ENCODE assay signal across 18 mouse cellular contexts in genomic region chr9:78166694-78167452, GRCm38 (mm10). TPM values are rescaled to one million over a fixed set of nuclear protein-coding genes. Genes with fewer than 3 reads are reported as not detected.
DNase-seq lines count a peak whose midpoint lies in the region; ATAC-seq and TF ChIP-seq lines count a peak whose summit lies in the region.
"Had no signal": no experiment of that assay in that cellular context is flagged by ENCODE, and none has a peak within 500 bp of the region (broad histone marks: within the 10 kb centered on the region; RNA-seq: fewer than 3 reads in every experiment).

No protein-coding gene starts in this region.

- no peak for TF ChIP-seq POLR2A in testis, adult 2 months (IDR thresholded peaks at IDR 0.05; ENCODE audit: control insufficient read depth, low read depth, low read length)

- H3K36me3 ChIP-seq in erythroblast, embryonic 14.5 days (ENCODE audit: control insufficient read depth) = peaks cover 19% of the 10 kb centered on the region
- peaks cover 3% of the 10 kb centered on the region for H3K36me3 ChIP-seq in testis, adult 2 months (ENCODE audit: control insufficient read depth, insufficient read depth, low read length)

- H3K9me3 ChIP-seq in erythroblast, embryonic 14.5 days (ENCODE audit: control insufficient read depth, low read length) = no peaks in the 10 kb centered on the region
- H3K9me3 ChIP-seq: embryonic facial prominence, embryonic 13.5 days; forebrain, embryonic 15.5 days; hindbrain, embryonic 10.5 days; limb, embryonic 15.5 days had no signal

- H3K4me1 ChIP-seq in erythroblast, embryonic 14.5 days (ENCODE audit: control insufficient read depth) = peaks cover 35% of the 10 kb centered on the region
- no peaks in the 10 kb centered on the region; the same call in none of the 2 replicates for H3K4me1 ChIP-seq in testis, adult 2 months (ENCODE audit: control insufficient read depth, insufficient read depth, low read length)
- H3K4me1 ChIP-seq: embryonic facial prominence, embryonic 13.5 days; forebrain, embryonic 15.5 days; hindbrain, embryonic 10.5 days; limb, embryonic 15.5 days had no signal

- DNase-seq in testis, postnatal 14 days (ENCODE audit: low spot score) = no peak
- DNase-seq in heart, postnatal 4 days = peak; percentile 31
- no peak for DNase-seq in adipocyte (ENCODE audit: low spot score)
- no peak for DNase-seq in gastrocnemius, postnatal 10 days
- DNase-seq: adrenal gland, postnatal 36 days; kidney, adult 11 months; midbrain, embryonic 14.5 days; right cerebral cortex, postnatal 25 days; thymus, postnatal 36 days had no signal

- TF ChIP-seq CTCF in testis, adult 2 months (IDR thresholded peaks at IDR 0.05; ENCODE audit: control insufficient read depth, insufficient read depth, insufficient replicate concordance, low read depth, low read length) = no peak

- peak overlapping the region; percentile 13 for H3K4me3 ChIP-seq in erythroblast, embryonic 14.5 days (replicated peaks)
- H3K4me3 ChIP-seq in testis, adult 2 months (ENCODE audit: control insufficient read depth, low read depth, low read length) = peak overlapping the region; percentile 38
- H3K4me3 ChIP-seq: embryonic facial prominence, embryonic 13.5 days; forebrain, embryonic 15.5 days; hindbrain, embryonic 10.5 days; left cerebral cortex, adult 2 months; limb, embryonic 15.5 days had no signal

- ATAC-seq in erythroblast, adult 5-6 weeks (replicated peaks; ENCODE audit: low FRiP score, poor library complexity, severe bottlenecking) = no peak
- peak; percentile 87 for ATAC-seq in megakaryocyte progenitor cell, adult 5-6 weeks (replicated peaks; ENCODE audit: poor library complexity)
- ATAC-seq: forebrain, embryonic 15.5 days had no signal

- H3K27ac ChIP-seq in testis, adult 2 months (ENCODE audit: control insufficient read depth, insufficient read depth, low read depth, low read length) = no peak overlapping the region
- H3K27ac ChIP-seq: embryonic facial prominence, embryonic 13.5 days; forebrain, embryonic 15.5 days; hindbrain, embryonic 10.5 days; left cerebral cortex, adult 2 months; limb, embryonic 15.5 days had no signal

- no peaks in the 10 kb centered on the region for H3K27me3 ChIP-seq in erythroblast, embryonic 14.5 days (ENCODE audit: control insufficient read depth)
- no peaks in the 10 kb centered on the region for H3K27me3 ChIP-seq in testis, adult 2 months (ENCODE audit: control insufficient read depth, insufficient read depth, low read length)
- H3K27me3 ChIP-seq: embryonic facial prominence, embryonic 13.5 days; forebrain, embryonic 15.5 days; limb, embryonic 15.5 days had no signal

RNA-seq across cellular contexts. Expression of gene Gsta4, which starts 15.7 kb away (rescaled TPM):
- polyA plus RNA-seq in erythroblast, embryonic 14.5 days (2012) = 0.65 and 1.0 TPM in 2 replicates
- total RNA-seq in erythroblast, adult 5-6 weeks (2015; ENCODE audit: low replicate concordance) = 1.7 TPM in 1 of 2 replicates, not detected in the other
- total RNA-seq in erythroblast, adult 5-6 weeks (2017; ENCODE audit: low replicate concordance) = not detected in 2 replicates
- polyA plus RNA-seq in testis, adult 2 months (2012; rRNA removed) = 29.3 and 38.7 TPM in 2 replicates
- total RNA-seq in heart, postnatal 4 days (2021) = 10 to 100 TPM; 66.4 to 68.2 TPM
- 1.5 and 2.9 TPM in 2 replicates for total RNA-seq in megakaryocyte progenitor cell, adult 5-6 weeks (2015)
- 2.6 and 4.9 TPM in 2 replicates for total RNA-seq in megakaryocyte progenitor cell, adult 5-6 weeks (2017)
- 10 to 100 TPM in 1 of 2 experiments, 1 to 10 TPM in 1; 9.9 to 10.6 TPM for total RNA-seq in gastrocnemius, postnatal 10 days (2021)

RNA-seq across cellular contexts. Expression of gene Ick, which starts 57.9 kb away (rescaled TPM):
- 0.35 and 0.62 TPM in 2 replicates for polyA plus RNA-seq in erythroblast, embryonic 14.5 days (2012)
- total RNA-seq in erythroblast, adult 5-6 weeks (2015; ENCODE audit: low replicate concordance) = 5.4 and 13.8 TPM in 2 replicates
- 9.5 and 14.8 TPM in 2 replicates for total RNA-seq in erythroblast, adult 5-6 weeks (2017; ENCODE audit: low replicate concordance)
- polyA plus RNA-seq in testis, adult 2 months (2012; rRNA removed) = 8.4 and 10.2 TPM in 2 replicates
- total RNA-seq in heart, postnatal 4 days (2021) = 10 to 100 TPM; 23.9 to 24.0 TPM
- 11.0 and 12.4 TPM in 2 replicates for total RNA-seq in megakaryocyte progenitor cell, adult 5-6 weeks (2015)
- total RNA-seq in megakaryocyte progenitor cell, adult 5-6 weeks (2017) = 5.1 and 15.3 TPM in 2 replicates
- total RNA-seq in gastrocnemius, postnatal 10 days (2021) = 10 to 100 TPM; 15.5 to 20.6 TPM

RNA-seq across cellular contexts. Expression of gene Fbxo9, which starts 58.0 kb away (rescaled TPM):
- polyA plus RNA-seq in erythroblast, embryonic 14.5 days (2012) = 20.3 and 21.9 TPM in 2 replicates
- total RNA-seq in erythroblast, adult 5-6 weeks (2015; ENCODE audit: low replicate concordance) = 517 and 623 TPM in 2 replicates
- total RNA-seq in erythroblast, adult 5-6 weeks (2017; ENCODE audit: low replicate concordance) = 741 and 893 TPM in 2 replicates
- 46.1 and 48.8 TPM in 2 replicates for polyA plus RNA-seq in testis, adult 2 months (2012; rRNA removed)
- total RNA-seq in heart, postnatal 4 days (2021) = 10 to 100 TPM; 67.6 to 72.3 TPM
- total RNA-seq in megakaryocyte progenitor cell, adult 5-6 weeks (2015) = 51.1 and 58.3 TPM in 2 replicates
- total RNA-seq in megakaryocyte progenitor cell, adult 5-6 weeks (2017) = 48.1 and 61.6 TPM in 2 replicates
- total RNA-seq in gastrocnemius, postnatal 10 days (2021) = 10 to 100 TPM; 54.2 to 55.2 TPM

Comparison
In these comparisons a context has a peak if more than half of its experiments do, and no peak if none do; other contexts are left out.
1. RNA of gene Gsta4, which starts 15.7 kb away (total RNA-seq): 66.4 to 68.2 TPM in heart, postnatal 4 days; 9.9 to 10.6 TPM in gastrocnemius, postnatal 10 days, 1.5 to 4.9 TPM in megakaryocyte progenitor cell, adult 5-6 weeks and 1.7 TPM in erythroblast, adult 5-6 weeks; every median in the first group is over 4 times any median in the second.
2. RNA of gene Fbxo9, which starts 58.0 kb away (total RNA-seq): 517 to 893 TPM in erythroblast, adult 5-6 weeks; 67.6 to 72.3 TPM in heart, postnatal 4 days, 54.2 to 55.2 TPM in gastrocnemius, postnatal 10 days and 48.1 to 61.6 TPM in megakaryocyte progenitor cell, adult 5-6 weeks; every median in the first group is over 4 times any median in the second.